Mouse (Mus musculus) E14TG2a.4 (cell line): Measurements from ENCODE around the gene Kidins220.

Experiments
- H3K27me3 ChIP-seq: 2 replicates; pipeline ENCODE4 v1.6.1; 2014; ENCODE audit warnings: low read length, control low read depth; ENCODE audit not compliant: insufficient read depth
- H3K36me3 ChIP-seq: 2 replicates; pipeline ENCODE4 v1.6.1; 2014; ENCODE audit warnings: low read length, control low read depth; ENCODE audit not compliant: insufficient read depth
- H3K4me1 ChIP-seq: replicated peaks from 2 replicates; pipeline ENCODE4 v1.6.1; 2014; ENCODE audit warnings: low read depth, low read length, control low read depth
- H3K4me3 ChIP-seq: replicated peaks from 2 replicates; pipeline ENCODE4 v1.5.1; 2014; ENCODE audit warnings: mild to moderate bottlenecking, low read length
- H3K9me3 ChIP-seq: 2 replicates; pipeline ENCODE4 v1.6.1; 2014; ENCODE audit warnings: low read length, control low read depth
- CTCF ChIP-seq: conservative IDR thresholded peaks from 2 replicates; pipeline ENCODE4 v1.5.1; 2014; ENCODE audit warnings: low read length
- NANOG ChIP-seq: IDR thresholded peaks from 2 replicates; pipeline ENCODE4 v1.6.1; 2014; ENCODE audit warnings: borderline replicate concordance, low read length, mixed read lengths
- POU5F1 ChIP-seq: IDR thresholded peaks from 2 replicates; pipeline ENCODE4 v1.6.1; 2014; ENCODE audit warnings: low read length, borderline replicate concordance

Kidins220 gene

DNA sequence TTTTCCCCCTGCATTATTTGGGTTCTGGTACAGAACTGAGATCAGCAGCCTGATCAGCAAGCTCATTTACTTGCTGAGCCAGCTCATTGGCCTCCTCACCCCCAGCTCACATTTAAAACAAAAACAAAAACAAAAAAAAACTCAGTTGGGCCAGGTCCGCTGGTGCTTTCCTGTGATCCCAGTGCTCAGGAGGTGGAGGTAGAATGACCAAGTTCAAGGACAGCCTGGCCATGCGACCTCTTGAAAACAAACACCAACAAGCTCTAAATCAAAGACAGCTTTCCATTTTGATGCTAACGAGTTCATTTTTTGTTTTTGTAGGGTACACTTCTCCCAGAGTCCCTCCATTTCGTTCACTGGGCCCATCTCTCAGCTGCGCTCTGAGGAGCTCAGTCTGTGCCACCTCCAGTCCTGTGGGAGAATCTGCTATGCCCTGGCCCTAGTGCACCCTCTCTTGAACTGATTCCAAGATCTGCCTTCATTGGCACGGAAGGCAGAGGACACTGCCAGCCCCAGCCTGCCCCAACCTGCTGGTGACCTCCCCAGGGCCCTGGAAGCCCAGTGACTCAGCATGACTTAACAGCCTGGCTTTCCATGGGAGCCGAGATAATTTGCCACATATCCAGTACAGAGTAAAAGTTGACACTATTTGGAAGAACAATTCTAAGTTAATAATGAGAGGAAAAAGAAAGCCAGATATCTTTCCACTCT, 135.4 kb downstream of the Kidins220 start:
- TF ChIP-seq NANOG, result no peak
- TF ChIP-seq CTCF, result no peak
- TF ChIP-seq POU5F1, result no peak
- Histone ChIP-seq H3K36me3 (no peaks in the 10 kb centered on the region), H3K4me1 (peaks cover 25% of the 10 kb centered on the region), H3K27me3 (peaks cover 7% of the 10 kb centered on the region; the same call in 1 of the 2 replicates), H3K4me3 (no peak overlapping the region), H3K9me3 (peaks cover 19% of the 10 kb centered on the region)

DNA sequence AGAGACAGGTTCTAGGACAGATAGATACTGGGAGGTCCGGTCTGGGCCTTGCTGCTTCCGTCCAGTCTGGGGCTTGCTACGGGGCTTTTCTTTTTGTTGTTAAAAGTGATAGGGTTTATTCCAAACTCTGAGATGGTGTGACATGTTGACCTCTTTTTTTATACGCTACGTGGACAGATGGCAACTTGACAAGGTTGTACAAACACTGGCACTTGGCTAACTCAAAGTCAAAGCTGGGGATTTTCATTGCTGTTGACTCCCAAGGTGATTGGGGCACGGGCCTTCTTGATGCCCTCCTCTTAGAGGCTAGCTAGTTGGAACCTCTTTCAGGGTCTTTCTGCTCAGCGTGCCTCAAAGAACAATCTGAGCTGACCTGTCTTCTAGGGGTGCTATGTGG, 136.0 kb downstream of the Kidins220 start:
- H3K36me3 ChIP-seq, result no peaks in the 10 kb centered on the region
- 0 out of 2 replicates have a peak, but pooled peaks cover 3% of the 10 kb centered on the region for H3K27me3 ChIP-seq
- H3K9me3 ChIP-seq, result peaks cover 19% of the 10 kb centered on the region
- no peak overlapping the region for H3K4me3 ChIP-seq
- TF ChIP-seq CTCF, result no peak
- no peak for TF ChIP-seq NANOG
- no peak for TF ChIP-seq POU5F1
- H3K4me1 ChIP-seq, result peaks cover 28% of the 10 kb centered on the region
